Mouse (Mus musculus): ENCODE data around the gene Rab25. TPM values are rescaled to one million over a fixed set of nuclear protein-coding genes. Genes with fewer than 3 reads are reported as not detected.
A peak's percentile ranks its signal among the peaks of the same experiment; 100 is the strongest.

Gene Rab25
- polyA plus RNA-seq, 1 experiment from 2014 or later = not detected

DNA sequence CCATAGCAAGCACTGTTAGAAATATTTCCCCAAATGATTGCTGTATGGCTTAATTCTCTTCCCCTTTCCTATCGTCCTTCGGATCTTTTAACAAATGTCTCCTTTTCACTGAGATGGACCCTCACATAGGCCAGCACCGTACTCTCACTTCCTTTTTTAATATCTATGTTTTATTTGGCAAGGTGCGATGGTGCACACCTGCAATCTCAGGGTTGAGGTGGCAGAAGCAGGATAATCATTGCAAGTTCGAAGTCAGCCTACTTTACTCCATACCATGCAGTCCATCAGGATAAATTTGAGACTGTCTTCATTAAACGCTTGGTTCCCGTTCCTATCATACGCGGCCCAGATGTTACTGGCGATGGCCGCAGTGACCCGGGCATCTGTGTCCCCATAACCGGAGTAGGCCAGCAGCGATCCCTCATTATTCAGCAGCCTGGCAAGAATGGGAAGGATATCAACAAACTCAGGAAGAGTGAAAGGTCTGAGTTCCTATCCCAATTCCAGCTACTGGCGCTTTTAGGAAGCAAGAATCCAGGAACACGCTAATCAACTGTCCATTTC, 4.1 kb upstream of the Rab25 start:
- 29% methylated on average over 16 of the region's 16 CpGs for WGBS
- peak overlapping the region; percentile 93 for H3K4me3 ChIP-seq (replicated peaks)
- H3K27me3 ChIP-seq = no peaks in the 10 kb centered on the region
- H3K27ac ChIP-seq = peak overlapping the region; percentile 93
- peak overlapping the region; percentile 77 for H3K9ac ChIP-seq (replicated peaks)
- peaks cover 23% of the 10 kb centered on the region for H3K36me3 ChIP-seq
- peak overlapping the region; percentile 81 for H3K4me2 ChIP-seq (replicated peaks)
- H3K9me3 ChIP-seq = no peaks in the 10 kb centered on the region
- H3K4me1 ChIP-seq (replicated peaks) = peaks cover 43% of the 10 kb centered on the region
- no peak for ATAC-seq

DNA sequence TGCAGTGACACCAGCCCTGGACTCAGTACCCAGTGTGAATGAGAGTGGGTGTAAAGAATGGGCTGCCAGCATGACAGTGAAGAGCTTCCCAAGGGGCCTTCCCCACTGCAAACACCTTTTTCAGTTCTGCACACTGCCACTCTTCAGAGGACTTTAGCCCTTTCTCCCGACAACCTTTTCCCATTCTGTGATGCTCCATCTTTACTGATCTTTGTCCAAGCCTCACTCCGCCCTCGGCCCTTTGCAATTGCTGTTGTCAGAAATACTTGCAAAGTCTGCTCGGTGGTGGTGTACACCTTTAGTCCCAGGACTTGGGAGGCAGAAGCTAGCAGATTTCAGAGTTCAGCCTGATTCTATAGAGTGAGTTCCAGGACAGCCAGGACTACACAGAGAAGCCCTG, 3.5 kb upstream of the Rab25 start:
- Histone ChIP-seq H3K9me3 (no peaks in the 10 kb centered on the region), H3K36me3 (peaks cover 17% of the 10 kb centered on the region), H3K4me2 (replicated peaks) (peak overlapping the region; percentile 81), H3K27me3 (no peaks in the 10 kb centered on the region), H3K27ac (no peak overlapping the region), H3K4me3 (replicated peaks) (peak overlapping the region; percentile 93), H3K4me1 (replicated peaks) (peaks cover 39% of the 10 kb centered on the region), H3K9ac (replicated peaks) (peak overlapping the region; percentile 77)
- 88% methylated on average over 4 of the region's 4 CpGs for WGBS
- no peak for ATAC-seq

DNA sequence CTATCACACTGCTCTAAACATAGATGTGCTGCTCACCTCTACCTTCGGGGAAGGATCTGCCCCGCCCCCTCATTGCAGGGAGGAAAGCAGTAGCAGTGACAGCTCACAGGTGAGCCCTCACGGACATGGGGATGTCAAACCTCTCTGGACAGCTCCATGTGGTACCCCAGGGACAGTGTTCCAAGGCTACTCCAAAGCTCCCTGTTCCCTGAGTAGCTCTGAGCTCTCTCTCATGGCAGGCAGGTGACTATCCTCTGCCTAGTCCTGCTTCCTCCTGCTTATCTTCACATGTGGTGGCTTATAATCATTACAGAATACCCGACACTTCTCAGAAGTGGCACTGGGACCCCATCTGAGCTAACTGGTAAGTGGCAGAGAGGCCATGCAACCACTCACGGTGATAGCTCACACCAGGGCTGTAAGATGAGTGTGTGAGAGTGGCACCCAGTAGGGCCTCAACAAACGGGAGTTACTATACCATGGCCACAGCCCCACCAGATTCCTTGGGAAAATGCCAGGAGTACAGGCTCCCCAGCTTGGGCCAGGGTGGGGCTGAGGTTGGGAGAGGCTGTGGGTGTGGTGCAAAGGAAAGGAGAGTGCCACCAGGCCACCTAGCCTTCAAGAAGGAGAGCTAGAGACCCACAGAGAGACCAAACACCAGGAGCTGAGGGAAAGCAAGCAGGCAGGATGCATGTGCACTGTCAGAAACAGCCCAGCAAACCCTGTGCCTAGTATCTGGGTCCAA, 1.3 kb downstream of the Rab25 start:
- no peak for ATAC-seq
- no peak overlapping the region for H3K9ac ChIP-seq (replicated peaks)
- H3K27me3 ChIP-seq = no peaks in the 10 kb centered on the region
- no peak overlapping the region for H3K27ac ChIP-seq
- H3K36me3 ChIP-seq = 0 out of 2 replicates have a peak, but pooled peaks cover 4% of the 10 kb centered on the region
- no peaks in the 10 kb centered on the region for H3K9me3 ChIP-seq
- 84% methylated on average over 6 of the region's 6 CpGs for WGBS
- H3K4me2 ChIP-seq (replicated peaks) = no peak overlapping the region
- no peak overlapping the region for H3K4me3 ChIP-seq (replicated peaks)
- peaks cover 31% of the 10 kb centered on the region for H3K4me1 ChIP-seq (replicated peaks)

DNA sequence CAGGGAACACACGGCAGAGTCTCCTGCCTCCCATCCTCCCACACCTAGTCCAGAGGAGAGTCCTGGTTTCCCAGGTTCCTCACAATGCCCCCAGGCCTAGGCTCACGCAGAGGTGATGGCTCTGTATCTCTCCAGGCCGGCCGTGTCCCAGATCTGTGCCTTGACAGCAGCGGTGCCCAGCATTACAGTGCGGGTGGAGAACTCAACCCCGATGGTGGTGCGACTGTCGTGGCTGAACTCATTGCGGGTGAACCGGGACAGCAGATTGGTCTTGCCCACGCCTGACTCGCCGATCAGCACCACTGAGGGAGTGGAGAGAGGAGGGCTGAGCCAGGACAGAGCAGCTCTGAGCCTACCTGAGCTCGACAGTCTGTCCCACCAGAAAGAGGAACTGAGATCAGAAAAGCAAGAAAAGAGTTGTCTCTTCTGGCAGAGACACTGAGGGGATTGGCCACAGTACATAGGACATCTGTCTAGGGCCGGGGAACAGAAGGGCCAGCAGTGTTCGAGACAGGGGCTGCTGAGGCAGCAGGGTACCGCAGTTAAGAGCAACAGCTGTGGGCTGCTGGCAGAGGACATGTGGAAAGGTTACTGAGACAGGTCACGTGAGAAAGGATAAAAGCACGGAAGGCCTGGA, 3.0 kb downstream of the Rab25 start:
- Histone ChIP-seq H3K9ac (replicated peaks) (peak overlapping the region; percentile 41), H3K4me3 (replicated peaks) (no peak overlapping the region), H3K9me3 (no peaks in the 10 kb centered on the region), H3K27me3 (no peaks in the 10 kb centered on the region), H3K27ac (no peak overlapping the region), H3K4me1 (replicated peaks) (peaks cover 36% of the 10 kb centered on the region), H3K4me2 (replicated peaks) (no peak overlapping the region), H3K36me3 (peaks cover 17% of the 10 kb centered on the region)
- no peak for ATAC-seq
- 69% methylated on average over 20 of the region's 20 CpGs for WGBS

DNA sequence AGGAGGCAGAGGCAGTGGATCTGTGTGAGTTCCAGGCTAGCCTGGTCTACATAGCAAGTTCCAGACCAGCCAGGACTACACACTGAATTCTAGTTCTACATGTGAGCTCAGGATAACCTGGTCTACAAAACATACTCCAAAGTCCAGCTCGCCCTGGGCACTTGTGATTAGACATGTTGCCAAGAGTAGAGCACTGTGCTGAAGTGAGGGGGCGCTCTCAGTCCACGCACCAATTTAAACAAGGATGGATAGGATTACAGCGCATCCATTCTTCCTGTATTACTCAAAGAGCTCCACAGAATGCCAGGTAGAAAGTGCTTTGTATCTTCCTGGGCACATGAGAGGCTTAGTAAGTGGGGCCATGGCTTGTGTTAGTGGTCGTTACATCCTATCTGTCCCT, 3.6 kb downstream of the Rab25 start:
- no peak overlapping the region for H3K4me2 ChIP-seq (replicated peaks)
- no peak for ATAC-seq
- H3K27me3 ChIP-seq = no peaks in the 10 kb centered on the region
- H3K4me3 ChIP-seq (replicated peaks) = no peak overlapping the region
- WGBS = 28% methylated on average over 5 of the region's 5 CpGs
- H3K4me1 ChIP-seq (replicated peaks) = peaks cover 38% of the 10 kb centered on the region
- peaks cover 20% of the 10 kb centered on the region for H3K36me3 ChIP-seq
- no peaks in the 10 kb centered on the region for H3K9me3 ChIP-seq
- peak overlapping the region; percentile 41 for H3K9ac ChIP-seq (replicated peaks)
- H3K27ac ChIP-seq = no peak overlapping the region

DNA sequence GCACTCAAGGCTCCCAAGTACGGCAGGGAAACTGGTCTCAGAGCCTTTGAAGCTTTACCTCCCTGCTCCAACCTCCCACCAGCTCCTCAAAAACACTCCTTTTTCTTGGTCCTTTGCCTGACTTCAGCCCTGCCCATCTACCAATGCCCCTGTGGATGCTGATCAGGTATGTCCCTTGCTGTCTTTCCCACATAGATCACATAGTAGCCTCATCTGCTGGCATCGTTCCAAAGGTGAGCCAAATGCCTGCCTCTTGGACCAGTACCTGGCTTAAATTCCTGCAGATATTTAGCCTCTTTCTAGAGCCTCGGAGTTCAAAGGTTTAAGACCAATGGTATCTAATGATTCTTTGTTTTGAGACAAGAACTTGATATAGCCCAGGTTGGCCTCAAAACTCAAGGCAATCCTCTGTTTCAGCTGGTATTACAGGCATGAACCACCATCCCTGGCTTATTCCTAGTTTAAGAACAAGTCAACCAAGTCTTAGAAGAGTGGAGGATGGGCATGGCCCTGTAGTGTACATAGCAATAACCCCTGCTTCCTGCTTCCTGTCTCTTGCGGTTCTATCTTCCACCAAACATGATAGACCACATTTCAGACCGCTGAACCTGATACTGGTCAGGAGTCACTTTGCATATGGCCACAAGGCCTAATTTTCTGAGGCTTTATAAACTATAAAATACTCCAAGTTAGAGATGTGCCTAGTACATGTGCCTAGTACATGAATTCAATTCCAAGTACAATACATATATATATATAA, 4.3 kb downstream of the Rab25 start:
- Histone ChIP-seq H3K4me1 (replicated peaks) (peaks cover 43% of the 10 kb centered on the region), H3K9me3 (no peaks in the 10 kb centered on the region), H3K9ac (replicated peaks) (no peak overlapping the region), H3K27ac (no peak overlapping the region), H3K4me3 (replicated peaks) (no peak overlapping the region), H3K4me2 (replicated peaks) (no peak overlapping the region), H3K27me3 (no peaks in the 10 kb centered on the region), H3K36me3 (peaks cover 17% of the 10 kb centered on the region)
- WGBS = 76% methylated on average over 5 of the region's 5 CpGs
- ATAC-seq = no peak

DNA sequence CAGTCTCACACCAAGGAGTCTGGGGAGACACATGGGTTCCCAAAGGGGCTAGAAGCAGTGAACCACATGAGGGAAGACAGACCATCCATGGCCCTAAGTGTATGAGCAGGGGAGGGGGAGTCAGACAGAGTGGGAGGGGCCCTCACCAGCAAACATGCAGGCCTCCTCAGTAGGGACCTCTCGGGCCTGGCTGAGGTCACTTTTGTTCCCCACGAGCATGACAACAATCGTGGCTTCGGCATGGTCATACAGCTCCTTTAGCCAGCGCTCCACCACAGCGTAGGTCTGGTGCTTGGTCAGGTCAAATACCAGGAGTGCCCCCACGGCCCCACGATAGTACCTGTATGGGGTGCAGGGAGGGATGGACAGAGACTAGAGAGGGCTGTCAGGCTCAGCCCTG, 4.9 kb downstream of the Rab25 start:
- H3K9me3 ChIP-seq = no peaks in the 10 kb centered on the region
- H3K27ac ChIP-seq = 0 out of 2 replicates have a peak overlapping the region, but pooled peaks have one; percentile 60
- no peak overlapping the region for H3K4me3 ChIP-seq (replicated peaks)
- no peak overlapping the region for H3K4me2 ChIP-seq (replicated peaks)
- H3K4me1 ChIP-seq (replicated peaks) = peaks cover 49% of the 10 kb centered on the region
- H3K36me3 ChIP-seq = peaks cover 24% of the 10 kb centered on the region
- no peaks in the 10 kb centered on the region for H3K27me3 ChIP-seq
- no peak for ATAC-seq
- H3K9ac ChIP-seq (replicated peaks) = no peak overlapping the region
- WGBS = 79% methylated on average over 8 of the region's 8 CpGs

DNA sequence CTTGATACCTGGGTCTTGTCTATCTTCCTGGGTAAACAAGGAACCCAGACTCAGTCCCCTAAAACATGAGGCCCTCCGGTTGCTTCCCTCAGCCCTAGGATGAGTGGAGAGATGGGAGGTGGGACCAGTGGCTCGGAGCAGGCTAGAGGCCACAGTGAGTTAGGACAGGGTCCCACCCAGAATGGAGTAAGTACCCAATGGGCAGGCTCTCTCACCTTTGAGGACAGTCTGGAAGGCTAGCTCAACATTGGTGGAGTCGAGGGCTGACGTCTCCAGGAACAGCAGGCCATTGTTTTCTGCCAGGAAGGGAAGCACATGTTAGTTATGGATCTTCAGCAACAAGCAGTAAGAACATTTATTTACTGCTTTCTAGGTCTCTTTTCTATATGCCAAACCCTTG, 5.6 kb downstream of the Rab25 start:
- 85% methylated on average over 4 of the region's 4 CpGs for WGBS
- H3K27ac ChIP-seq = peak overlapping the region; percentile 60; the same call in 1 of the 2 replicates

DNA sequence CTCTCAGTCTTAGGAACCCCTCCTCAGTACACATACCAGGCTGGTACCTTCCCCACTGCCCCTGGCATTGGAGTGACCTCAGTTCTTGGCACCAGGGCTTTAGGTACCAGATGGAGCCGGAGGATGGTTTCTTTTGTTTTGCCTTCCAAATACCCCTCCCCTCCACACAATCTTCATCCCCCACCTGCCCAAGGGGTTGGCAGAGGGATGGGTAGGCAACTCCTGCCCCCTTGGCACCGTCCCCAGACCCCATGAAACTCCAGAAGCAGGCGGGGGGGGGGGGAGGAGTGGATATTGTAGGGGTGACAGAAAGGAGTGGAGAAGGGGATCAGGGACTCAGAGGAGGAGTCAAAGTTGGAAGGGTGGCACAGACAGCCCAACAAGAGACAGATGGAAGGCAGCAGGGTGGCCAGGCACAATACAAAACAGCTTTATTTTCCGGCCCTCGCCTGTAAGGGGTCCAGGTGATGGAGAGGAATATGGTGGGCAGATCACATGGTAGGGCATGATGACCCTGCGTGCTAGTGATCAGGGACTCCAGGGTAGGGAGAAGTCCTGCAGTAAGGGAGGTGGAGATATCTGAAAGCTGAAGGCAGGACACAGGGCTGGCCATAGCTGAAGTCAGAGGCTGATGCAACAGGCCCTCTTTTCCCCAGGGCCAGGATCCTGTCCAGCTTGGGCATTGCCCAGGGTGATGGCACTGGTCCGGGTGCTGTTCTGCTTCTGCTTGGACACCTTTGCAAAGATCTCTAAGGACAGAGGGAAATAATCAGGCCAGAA, 6.3 kb downstream of the Rab25 start:
- peaks cover 37% of the 10 kb centered on the region for H3K36me3 ChIP-seq
- no peak overlapping the region for H3K4me2 ChIP-seq (replicated peaks)
- no peak overlapping the region; the same call in 1 of the 2 replicates for H3K9ac ChIP-seq (replicated peaks)
- 63% methylated on average over 7 of the region's 7 CpGs for WGBS
- H3K4me3 ChIP-seq (replicated peaks) = no peak overlapping the region
- H3K9me3 ChIP-seq = no peaks in the 10 kb centered on the region
- peaks cover 63% of the 10 kb centered on the region for H3K4me1 ChIP-seq (replicated peaks)
- no peaks in the 10 kb centered on the region for H3K27me3 ChIP-seq
- H3K27ac ChIP-seq = peak overlapping the region; percentile 60
- peak; percentile 12 for ATAC-seq

More for the DNA sequence above, 5.6 kb downstream of the Rab25 start:
- Histone ChIP-seq H3K36me3 (peaks cover 31% of the 10 kb centered on the region), H3K4me3 (replicated peaks) (no peak overlapping the region), H3K4me1 (replicated peaks) (peaks cover 56% of the 10 kb centered on the region), H3K27me3 (no peaks in the 10 kb centered on the region), H3K9me3 (no peaks in the 10 kb centered on the region), H3K9ac (replicated peaks) (no peak overlapping the region), H3K4me2 (replicated peaks) (no peak overlapping the region)
- no peak for ATAC-seq

DNA sequence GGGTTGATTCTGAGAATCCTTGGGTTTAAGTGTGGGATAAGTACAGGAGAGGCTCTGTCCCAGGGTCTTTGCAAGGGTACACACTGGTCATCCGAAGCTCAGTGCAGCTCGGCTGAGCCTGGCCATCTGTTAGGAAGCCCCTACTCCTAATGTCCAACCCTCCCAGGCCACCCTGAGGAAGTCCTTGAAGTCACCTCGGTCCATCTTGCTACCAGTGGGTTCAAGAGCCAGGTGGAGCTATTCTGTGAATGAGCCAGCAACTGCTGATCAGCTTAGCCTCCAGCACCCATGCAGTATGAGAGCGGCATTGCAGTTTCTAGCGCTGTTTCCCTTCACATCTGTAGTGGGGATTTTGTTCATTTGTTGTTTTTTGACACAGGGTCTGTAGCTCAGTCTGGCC, 8.0 kb downstream of the Rab25 start:
- Histone ChIP-seq H3K9ac (replicated peaks) (peak overlapping the region; percentile 47), H3K36me3 (peaks cover 50% of the 10 kb centered on the region), H3K9me3 (no peaks in the 10 kb centered on the region), H3K27ac (peak overlapping the region; percentile 70), H3K27me3 (no peaks in the 10 kb centered on the region), H3K4me2 (replicated peaks) (peak overlapping the region; percentile 25), H3K4me1 (replicated peaks) (peaks cover 78% of the 10 kb centered on the region), H3K4me3 (replicated peaks) (no peak overlapping the region)
- 0 out of 2 replicates have a peak, but pooled peaks have one; percentile 1 for ATAC-seq
- 43% methylated on average over 5 of the region's 5 CpGs for WGBS

DNA sequence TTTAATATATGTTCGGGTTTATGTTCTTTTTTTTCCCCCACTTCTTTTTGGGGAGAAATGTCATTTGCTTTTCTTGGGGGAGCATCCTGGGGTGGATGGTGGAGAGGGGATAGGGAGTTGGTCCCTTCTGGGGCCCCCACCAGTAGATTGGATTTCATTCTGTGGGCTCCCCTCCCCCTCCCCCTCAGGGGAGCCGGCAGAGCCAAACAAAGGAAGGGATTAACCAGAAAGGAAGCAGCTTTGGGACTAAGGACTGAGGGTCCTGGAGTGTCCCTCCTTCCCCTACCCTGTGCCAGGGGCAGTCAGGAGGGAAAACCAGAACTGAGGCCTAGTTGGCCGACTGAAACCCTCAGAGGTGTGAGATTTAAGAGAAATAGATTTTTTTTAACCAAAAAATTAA, 8.7 kb downstream of the Rab25 start:
- Histone ChIP-seq H3K9ac (replicated peaks) (peak overlapping the region; percentile 15; the same call in 1 of the 2 replicates), H3K36me3 (peaks cover 50% of the 10 kb centered on the region), H3K4me3 (replicated peaks) (0 out of 2 replicates have a peak overlapping the region, but pooled peaks have one; percentile 5), H3K4me1 (replicated peaks) (peaks cover 78% of the 10 kb centered on the region), H3K27me3 (no peaks in the 10 kb centered on the region), H3K27ac (peak overlapping the region; percentile 70), H3K9me3 (no peaks in the 10 kb centered on the region), H3K4me2 (replicated peaks) (peak overlapping the region; percentile 34)
- peak; percentile 41 for ATAC-seq
- WGBS = 2% methylated on average over 3 of the region's 3 CpGs
